Mouse (Mus musculus) intestine, embryonic 16.5 days (tissue): ENCODE measurements around the gene Mctp1. TPM values are rescaled to one million over a fixed set of nuclear protein-coding genes. Genes with fewer than 3 reads are reported as not detected.
"Not testable (repeated sequence)": the region's sequence is repeated elsewhere in the genome, so short reads cannot be mapped to it uniquely, and the experiment has no call there.

Source experiments
- ATAC-seq: fragments of 200-750 bp; cut with Nextera tagmentation; 2 replicates; pipeline ENCODE4 v1.8.0; 2017; ENCODE audit warnings: moderate TSS enrichment, moderate library complexity
- H3K27ac ChIP-seq: fragments of 300-500 bp; sonication (generic); 2 replicates; pipeline ENCODE4 v1.5.1; 2014; ENCODE audit warnings: mild to moderate bottlenecking, low read length
- H3K27me3 ChIP-seq: fragments of 300-500 bp; sonication (generic); replicated peaks from 2 replicates; pipeline ENCODE4 v1.6.1; 2014; ENCODE audit warnings: low read length, control low read depth, mixed read lengths; ENCODE audit not compliant: control insufficient read depth, insufficient read depth
- H3K36me3 ChIP-seq: fragments of 300-500 bp; sonication (generic); 2 replicates; pipeline ENCODE4 v1.6.1; 2014; ENCODE audit warnings: low read length, control low read depth; ENCODE audit not compliant: control insufficient read depth, insufficient read depth
- H3K4me1 ChIP-seq: fragments of 300-500 bp; sonication (generic); 2 replicates; pipeline ENCODE4 v1.6.1; 2014; ENCODE audit warnings: low read length, control low read depth, mixed read lengths; ENCODE audit not compliant: control insufficient read depth, insufficient read depth
- H3K4me2 ChIP-seq: fragments of 300-500 bp; sonication (generic); 2 replicates; pipeline ENCODE4 v1.6.1; 2014; ENCODE audit warnings: low read depth, low read length, control low read depth
- H3K4me3 ChIP-seq: fragments of 300-500 bp; sonication (generic); 2 replicates; pipeline ENCODE4 v1.5.1; 2014; ENCODE audit warnings: mild to moderate bottlenecking, low read length
- H3K9ac ChIP-seq: fragments of 300-500 bp; sonication (generic); 2 replicates; pipeline ENCODE4 v1.6.1; 2014; ENCODE audit warnings: low read depth, low read length
- H3K9me3 ChIP-seq: fragments of 300-500 bp; sonication (generic); 2 replicates; pipeline ENCODE4 v1.6.1; 2016; ENCODE audit warnings: low read length, control low read depth; ENCODE audit not compliant: control insufficient read depth
- WGBS: fragments of 180-500 bp; shearing (Covaris S2); extraction: QIAGEN DNeasy Blood & Tissue Kit; methylation state at CpG from one replicate; pipeline ENCODE4 v1.1.7; 2014; 5-methylcytosine and 5-hydroxymethylcytosine counted together
- polyA plus RNA-seq: library from polyadenylated mRNA; unstranded; fragments of >200 nt; fragmentation: Nextera tagmentation; extraction: Ambion mirVana; gene quantifications from 2 replicates; pipeline ENCODE4 v1.2.1, GENCODE M21; 2015

Mctp1 gene
- polyA plus RNA-seq, 1 experiment from 2014 or later, result 0.33 TPM

DNA sequence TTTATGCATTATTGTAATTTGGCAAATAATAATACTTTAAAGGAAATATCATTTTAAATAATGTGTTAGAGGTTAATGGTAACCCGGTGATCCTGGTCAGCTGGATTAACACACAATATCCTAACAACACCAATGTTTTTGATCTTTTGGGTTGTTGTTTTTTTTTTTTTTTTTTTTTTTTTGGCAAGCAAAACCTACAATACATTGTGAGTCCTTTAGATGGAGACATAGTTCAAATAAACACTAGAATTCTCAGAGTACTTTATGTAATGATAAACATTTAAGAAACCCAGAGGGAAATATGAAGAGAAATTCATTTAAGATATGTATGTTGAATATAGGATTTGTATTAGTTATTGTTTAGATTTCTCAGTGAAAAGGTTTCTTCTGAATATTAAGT, 534.0 kb downstream of the Mctp1 start:
- Histone ChIP-seq H3K4me2 (no peak overlapping the region), H3K4me1 (no peaks in the 10 kb centered on the region), H3K27me3 (no peaks in the 10 kb centered on the region), H3K36me3 (no peaks in the 10 kb centered on the region), H3K27ac (no peak overlapping the region), H3K9me3 (no peaks in the 10 kb centered on the region), H3K9ac (no peak overlapping the region), H3K4me3 (no peak overlapping the region)
- no peak for ATAC-seq
- 93% methylated on average over 1 of the region's 1 CpGs for WGBS

DNA sequence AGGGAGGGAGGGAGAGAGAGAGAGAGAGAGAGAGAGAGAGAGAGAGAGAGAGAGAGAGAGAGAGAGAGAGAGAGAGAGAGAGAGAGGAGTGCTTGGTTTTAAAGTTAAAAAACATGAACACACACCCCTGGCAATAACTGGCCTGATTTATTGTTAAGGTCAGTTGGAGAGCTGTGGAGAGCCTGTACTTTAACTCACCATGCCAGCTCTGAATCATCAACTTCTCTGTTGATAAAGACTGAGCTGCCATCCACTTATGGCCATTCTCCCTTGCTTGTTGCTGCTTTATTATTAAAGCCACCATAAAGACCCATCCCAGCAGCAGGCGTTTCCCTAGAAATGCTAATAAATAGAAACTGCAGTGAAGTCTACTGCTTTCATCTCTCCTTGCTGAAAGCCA, 542.5 kb downstream of the Mctp1 start:
- Histone ChIP-seq H3K4me1 (no peaks in the 10 kb centered on the region), H3K27ac (no peak overlapping the region), H3K36me3 (no peaks in the 10 kb centered on the region), H3K9ac (no peak overlapping the region), H3K4me3 (no peak overlapping the region), H3K27me3 (no peaks in the 10 kb centered on the region), H3K9me3 (no peaks in the 10 kb centered on the region), H3K4me2 (no peak overlapping the region)
- no peak for ATAC-seq
- WGBS, result 65% methylated on average over 1 of the region's 1 CpGs

DNA sequence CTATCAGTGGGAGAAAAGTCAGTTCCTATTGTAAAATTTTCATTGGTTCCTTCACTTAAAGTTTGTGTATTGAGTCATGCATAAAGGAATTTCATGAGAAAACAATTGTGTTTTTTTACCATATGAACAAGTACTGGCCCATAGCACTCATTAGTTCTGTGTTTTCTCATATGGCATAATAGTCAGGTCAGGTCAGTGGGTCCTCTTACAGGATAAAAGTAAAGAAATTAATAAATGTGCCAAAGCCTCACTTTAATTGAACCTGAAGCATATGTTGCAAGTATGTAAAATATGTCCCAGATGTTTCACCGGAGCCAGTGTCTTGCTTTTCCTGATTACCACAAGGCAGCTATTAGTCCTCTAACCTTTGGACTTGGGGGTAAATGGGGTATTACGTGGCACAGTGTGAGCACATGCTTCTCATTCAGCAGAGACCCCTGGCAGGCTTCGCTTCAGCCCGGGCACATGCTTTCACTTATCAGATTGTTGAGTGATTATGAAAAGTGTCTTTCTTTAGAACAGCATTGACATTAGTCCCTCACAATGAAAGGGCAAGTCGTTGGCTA, 543.6 kb downstream of the Mctp1 start:
- no peak for ATAC-seq
- no peaks in the 10 kb centered on the region for H3K9me3 ChIP-seq
- no peak overlapping the region for H3K9ac ChIP-seq
- WGBS, result 73% methylated on average over 5 of the region's 5 CpGs
- no peaks in the 10 kb centered on the region for H3K27me3 ChIP-seq
- no peak overlapping the region for H3K27ac ChIP-seq
- no peaks in the 10 kb centered on the region for H3K36me3 ChIP-seq
- H3K4me1 ChIP-seq, result no peaks in the 10 kb centered on the region
- H3K4me3 ChIP-seq, result no peak overlapping the region
- H3K4me2 ChIP-seq, result no peak overlapping the region

DNA sequence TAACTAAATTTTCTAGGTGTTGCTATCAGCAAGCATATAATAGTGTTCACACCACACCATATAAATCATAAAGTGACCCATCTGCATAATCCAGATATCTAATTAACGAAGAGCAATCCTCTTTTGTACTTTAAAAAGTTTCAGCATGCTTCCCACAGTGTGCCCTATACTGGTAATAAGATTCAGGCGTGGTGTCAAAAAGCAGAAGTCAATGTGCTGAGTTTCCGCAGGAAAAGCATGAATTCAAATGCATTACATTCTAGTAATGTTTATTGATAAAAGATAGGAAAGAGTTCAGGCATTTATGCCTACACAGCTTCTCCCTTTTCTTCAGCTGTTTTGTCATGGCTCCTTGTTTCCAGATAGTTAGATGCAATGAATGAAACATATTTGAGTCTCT, 544.8 kb downstream of the Mctp1 start:
- H3K4me3 ChIP-seq, result no peak overlapping the region
- 84% methylated on average over 3 of the region's 3 CpGs for WGBS
- no peaks in the 10 kb centered on the region for H3K4me1 ChIP-seq

DNA sequence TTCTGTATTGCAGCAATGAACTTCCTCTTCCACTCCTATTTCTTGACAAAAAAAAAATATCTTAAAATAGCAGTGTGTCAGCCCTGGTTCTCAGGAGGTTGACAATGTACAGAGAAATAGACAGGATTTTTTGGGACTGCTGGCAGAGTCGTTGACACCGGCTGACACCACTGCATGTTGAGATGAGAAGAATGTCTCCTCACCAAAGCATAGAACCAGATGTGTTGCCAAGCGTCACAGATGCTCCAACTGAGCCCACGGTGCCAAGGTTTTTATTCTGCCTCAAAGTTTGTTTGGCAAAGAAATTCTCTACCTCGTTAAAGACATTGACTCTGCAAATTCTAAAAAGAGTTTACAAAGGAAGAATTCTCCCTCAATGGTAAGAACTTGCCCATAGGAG, 548.6 kb downstream of the Mctp1 start:
- no peaks in the 10 kb centered on the region for H3K9me3 ChIP-seq
- no peak overlapping the region for H3K4me3 ChIP-seq
- no peaks in the 10 kb centered on the region for H3K4me1 ChIP-seq
- no peaks in the 10 kb centered on the region for H3K27me3 ChIP-seq
- no peak for ATAC-seq
- H3K9ac ChIP-seq, result no peak overlapping the region
- H3K27ac ChIP-seq, result no peak overlapping the region
- no peak overlapping the region for H3K4me2 ChIP-seq
- WGBS, result 73% methylated on average over 5 of the region's 5 CpGs
- no peaks in the 10 kb centered on the region for H3K36me3 ChIP-seq

More for the DNA sequence above, 544.8 kb downstream of the Mctp1 start:
- Histone ChIP-seq H3K9ac (no peak overlapping the region), H3K27ac (no peak overlapping the region), H3K36me3 (no peaks in the 10 kb centered on the region), H3K27me3 (no peaks in the 10 kb centered on the region), H3K4me2 (no peak overlapping the region), H3K9me3 (no peaks in the 10 kb centered on the region)
- ATAC-seq, result no peak

DNA sequence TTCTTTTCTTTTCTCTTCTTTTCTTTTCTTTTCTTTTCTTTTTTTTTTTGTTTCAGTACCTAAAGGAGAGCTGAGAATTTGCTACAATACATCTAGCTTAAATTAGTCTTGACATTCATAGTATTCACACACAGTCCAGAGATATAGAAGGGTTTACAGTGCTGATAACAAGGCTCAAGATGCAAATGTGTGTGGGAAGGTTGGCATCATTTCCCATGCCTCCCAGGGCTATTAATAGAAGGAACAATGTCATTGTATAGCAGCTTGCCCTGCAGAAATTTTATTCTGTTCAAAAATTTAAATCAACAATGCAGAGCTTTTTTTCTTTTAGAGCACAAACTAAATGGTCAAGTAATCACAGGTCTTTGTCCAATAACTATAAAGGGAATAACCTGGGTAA, 564.9 kb downstream of the Mctp1 start:
- no peak for ATAC-seq
- H3K36me3 ChIP-seq, result no peaks in the 10 kb centered on the region
- no peak overlapping the region for H3K4me2 ChIP-seq
- H3K27ac ChIP-seq, result no peak overlapping the region
- no peaks in the 10 kb centered on the region for H3K9me3 ChIP-seq
- H3K4me3 ChIP-seq, result no peak overlapping the region
- H3K4me1 ChIP-seq, result no peaks in the 10 kb centered on the region
- H3K27me3 ChIP-seq, result no peaks in the 10 kb centered on the region
- no peak overlapping the region for H3K9ac ChIP-seq

DNA sequence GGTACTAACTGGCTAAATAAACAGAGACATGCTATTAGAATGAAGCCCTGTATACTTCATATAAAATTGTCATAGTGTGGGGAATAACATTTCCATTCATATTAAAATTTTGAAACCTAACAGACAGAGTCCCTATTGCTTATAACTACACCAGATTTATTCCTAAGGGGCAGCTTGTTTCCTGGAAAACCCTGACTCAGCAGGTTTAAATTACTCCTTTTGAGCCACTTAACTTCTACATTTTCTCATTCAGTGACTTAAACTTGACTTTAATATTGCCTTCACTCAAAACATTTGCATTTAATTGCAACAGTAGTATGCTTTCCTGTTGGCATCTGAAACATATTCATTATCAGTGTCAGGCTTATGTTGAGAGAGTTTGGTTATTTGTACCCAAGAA, 583.3 kb downstream of the Mctp1 start:
- no peak for ATAC-seq
- H3K4me1 ChIP-seq, result no peaks in the 10 kb centered on the region

DNA sequence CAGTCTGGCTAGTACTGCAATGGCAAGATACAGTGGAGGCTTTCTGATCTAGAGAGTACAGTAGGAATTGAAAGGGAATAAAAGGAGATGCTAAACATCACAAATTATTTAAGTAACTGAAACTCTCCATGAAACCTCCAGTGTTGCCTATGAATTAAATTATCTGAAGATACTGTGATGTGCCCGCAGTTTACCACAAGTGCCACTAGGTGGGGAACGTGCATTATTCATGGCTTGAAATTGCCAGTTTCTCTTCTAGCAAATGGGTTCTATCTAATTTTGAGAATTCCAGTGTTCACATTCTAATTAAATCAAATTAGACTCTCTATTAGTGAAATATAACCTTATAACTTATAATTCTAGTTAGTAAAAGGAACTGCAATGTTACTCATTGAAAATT, 585.1 kb downstream of the Mctp1 start:
- no peak overlapping the region for H3K27ac ChIP-seq
- no peak overlapping the region for H3K9ac ChIP-seq
- H3K9me3 ChIP-seq, result no peaks in the 10 kb centered on the region
- no peaks in the 10 kb centered on the region for H3K27me3 ChIP-seq
- ATAC-seq, result no peak
- no peaks in the 10 kb centered on the region for H3K4me1 ChIP-seq
- no peak overlapping the region for H3K4me3 ChIP-seq
- H3K36me3 ChIP-seq, result no peaks in the 10 kb centered on the region
- WGBS, result 1% methylated on average over 2 of the region's 2 CpGs
- no peak overlapping the region for H3K4me2 ChIP-seq

More for the DNA sequence above, 583.3 kb downstream of the Mctp1 start:
- H3K4me2 ChIP-seq, result no peak overlapping the region
- no peaks in the 10 kb centered on the region for H3K9me3 ChIP-seq
- H3K36me3 ChIP-seq, result no peaks in the 10 kb centered on the region
- no peak overlapping the region for H3K4me3 ChIP-seq
- H3K27me3 ChIP-seq, result no peaks in the 10 kb centered on the region
- no peak overlapping the region for H3K27ac ChIP-seq
- H3K9ac ChIP-seq, result no peak overlapping the region

DNA sequence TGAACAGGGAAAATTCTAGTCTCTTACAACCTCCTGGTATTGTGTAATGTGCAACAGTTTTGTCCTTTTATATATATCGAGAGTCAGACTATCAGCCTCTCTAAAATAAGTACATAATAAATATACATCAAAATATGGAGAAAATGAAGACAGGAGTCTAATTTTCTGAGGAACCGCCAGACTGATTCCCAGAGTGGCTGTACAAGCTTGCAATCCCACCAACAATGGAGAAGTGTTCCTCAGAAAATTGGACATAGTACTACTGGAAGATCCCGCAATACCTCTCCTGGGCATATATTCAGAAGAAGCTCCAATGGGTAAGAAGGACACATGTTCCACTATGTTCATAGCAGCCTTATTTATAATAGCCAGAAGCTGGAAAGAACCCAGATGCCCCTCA, 586.7 kb downstream of the Mctp1 start:
- not testable (repeated sequence) for ATAC-seq, H3K4me3 ChIP-seq, H3K9me3 ChIP-seq, H3K36me3 ChIP-seq, H3K9ac ChIP-seq, H3K27me3 ChIP-seq, H3K4me2 ChIP-seq, H3K4me1 ChIP-seq, H3K27ac ChIP-seq
- WGBS, result 96% methylated on average over 3 of the region's 3 CpGs

DNA sequence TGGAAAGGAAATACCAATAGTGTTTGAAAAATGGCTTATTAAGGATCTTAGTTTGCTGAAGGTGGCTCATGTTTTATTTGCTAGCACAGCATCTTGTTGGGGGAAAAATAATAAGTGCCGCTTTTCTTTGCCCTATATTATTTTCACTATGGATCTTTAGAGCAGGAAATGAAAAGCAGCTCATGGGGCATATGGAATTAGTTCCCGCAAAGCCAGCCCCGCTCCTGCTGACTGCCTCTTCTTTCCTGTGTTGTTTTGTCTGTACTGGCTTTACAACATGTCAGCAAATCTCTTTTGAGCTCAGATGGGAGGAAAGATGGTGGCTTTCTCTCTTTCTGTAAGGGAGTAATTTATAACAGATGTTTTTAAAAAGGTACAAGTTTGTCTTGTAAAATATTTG, 618.3 kb downstream of the Mctp1 start:
- H3K9me3 ChIP-seq, result no peaks in the 10 kb centered on the region
- no peaks in the 10 kb centered on the region for H3K36me3 ChIP-seq
- no peak overlapping the region for H3K9ac ChIP-seq
- WGBS, result 81% methylated on average over 3 of the region's 3 CpGs
- no peak overlapping the region for H3K4me2 ChIP-seq
- no peak overlapping the region for H3K4me3 ChIP-seq
- H3K27ac ChIP-seq, result no peak overlapping the region
- no peak for ATAC-seq
- no peaks in the 10 kb centered on the region for H3K4me1 ChIP-seq
- no peaks in the 10 kb centered on the region for H3K27me3 ChIP-seq
